Mouse (Mus musculus) adrenal gland (tissue): ENCODE results near the gene Morn5.

ENCODE experiments used
- intact Hi-C: fragments of 180-260 bp; cut with DNase I; formaldehyde crosslinking; loops from one replicate; pipeline ENCODE4 v1.15.1; 2025

Morn5 gene

GRCm38 (mm10) chr2:36103555-36104367 lies 54.5 kb downstream of the Morn5 start:
- intact Hi-C loops: no loop called here

- intact Hi-C loops: no loop called here
Measured at GRCm38 (mm10) chr2:36104436-36104955, 55.2 kb downstream of the Morn5 start.

- intact Hi-C loops: no loop called here
Measured at GRCm38 (mm10) chr2:36104956-36105741, 55.9 kb downstream of the Morn5 start, which contains the start of gene Lhx6. Gene Lhx6, minus strand, starts transcription at chr2:36105408.

GRCm38 (mm10) chr2:36108615-36109014 lies 59.4 kb downstream of the Morn5 start:
- intact Hi-C loops: no loop called here

GRCm38 (mm10) chr2:36112632-36113031 lies 63.4 kb downstream of the Morn5 start:
- intact Hi-C loops: no loop called here

- intact Hi-C loops: no loop called here
Measured at GRCm38 (mm10) chr2:36126795-36127429, 77.7 kb downstream of the Morn5 start.

GRCm38 (mm10) chr2:36127973-36128372 lies 78.7 kb downstream of the Morn5 start:
- intact Hi-C loops: no loop called here

GRCm38 (mm10) chr2:36129051-36129450 lies 79.8 kb downstream of the Morn5 start:
- intact Hi-C loops: no loop called here
